Mouse (Mus musculus) kidney, adult 2 months (tissue): ENCODE results near the gene Tbcd. TPM values are rescaled to one million over a fixed set of nuclear protein-coding genes. Genes with fewer than 3 reads are reported as not detected.
A peak's percentile ranks its signal among the peaks of the same experiment; 100 is the strongest.

ENCODE experiments used
- DNase-seq: peaks from one replicate; pipeline ENCODE4 v3.0.0; 2021
- H3K27ac ChIP-seq: fragments of 200-500 bp; 2 replicates; pipeline ENCODE4 v1.5.1; 2012; ENCODE audit warnings: low read depth, low read length, control low read depth, inconsistent platforms; ENCODE audit not compliant: insufficient read depth
- H3K27me3 ChIP-seq: fragments of 200-500 bp; replicated peaks from 2 replicates; pipeline ENCODE4 v1.6.1; 2012; ENCODE audit warnings: mild to moderate bottlenecking, moderate library complexity, low read length, inconsistent platforms; ENCODE audit not compliant: control insufficient read depth, insufficient read depth
- H3K36me3 ChIP-seq: fragments of 200-500 bp; 2 replicates; pipeline ENCODE4 v1.6.1; 2012; ENCODE audit warnings: mild to moderate bottlenecking, moderate library complexity, low read length, inconsistent platforms; ENCODE audit not compliant: control insufficient read depth, insufficient read depth
- H3K4me1 ChIP-seq: fragments of 200-500 bp; 2 replicates; pipeline ENCODE4 v1.6.1; 2011; ENCODE audit warnings: low read length; ENCODE audit not compliant: control insufficient read depth, insufficient read depth
- H3K4me3 ChIP-seq: fragments of 200-500 bp; 2 replicates; pipeline ENCODE4 v1.5.1; 2011; ENCODE audit warnings: mild to moderate bottlenecking, low read depth, low read length, control low read depth; ENCODE audit not compliant: insufficient read depth
- CTCF ChIP-seq: fragments of 200-500 bp; conservative IDR thresholded peaks from 2 replicates; pipeline ENCODE4 v1.5.1; 2011; ENCODE audit warnings: low read depth, mild to moderate bottlenecking, control low read depth, low read length, moderate library complexity, mixed read lengths; ENCODE audit not compliant: insufficient read depth, insufficient read length
- POLR2A ChIP-seq: fragments of 200-500 bp; IDR thresholded peaks from one replicate; pipeline ENCODE4 v1.6.1; 2011; ENCODE audit warnings: low read depth, low read length, control low read depth
- WGBS: fragments of 180-500 bp; shearing (Covaris S2); methylation state at CpG from one replicate; pipeline ENCODE4 v1.1.7; 2018; 5-methylcytosine and 5-hydroxymethylcytosine counted together
- polyA plus RNA-seq: library from polyadenylated mRNA; depleted of rRNA; stranded (reverse); fragments of >200 nt; gene quantifications from 2 replicates; pipeline ENCODE4 v1.2.3, GENCODE M21; 2012

The Tbcd gene
- polyA plus RNA-seq, 1 experiment: 58.9 TPM

GRCm38 (mm10) chr11:121543287-121543856, 91.6 kb downstream of the Tbcd start:
- H3K36me3 ChIP-seq: no peaks in the 10 kb centered on the region
- WGBS: 55% methylated on average over 5 of the region's 5 CpGs
- no peak overlapping the region for H3K4me3 ChIP-seq
- TF ChIP-seq POLR2A (no peak), CTCF (no peak)
- peaks cover 26% of the 10 kb centered on the region for H3K4me1 ChIP-seq
- DNase-seq: peak; percentile 55
- H3K27ac ChIP-seq: peak overlapping the region; percentile 63
- H3K27me3 ChIP-seq: no peaks in the 10 kb centered on the region

DNA sequence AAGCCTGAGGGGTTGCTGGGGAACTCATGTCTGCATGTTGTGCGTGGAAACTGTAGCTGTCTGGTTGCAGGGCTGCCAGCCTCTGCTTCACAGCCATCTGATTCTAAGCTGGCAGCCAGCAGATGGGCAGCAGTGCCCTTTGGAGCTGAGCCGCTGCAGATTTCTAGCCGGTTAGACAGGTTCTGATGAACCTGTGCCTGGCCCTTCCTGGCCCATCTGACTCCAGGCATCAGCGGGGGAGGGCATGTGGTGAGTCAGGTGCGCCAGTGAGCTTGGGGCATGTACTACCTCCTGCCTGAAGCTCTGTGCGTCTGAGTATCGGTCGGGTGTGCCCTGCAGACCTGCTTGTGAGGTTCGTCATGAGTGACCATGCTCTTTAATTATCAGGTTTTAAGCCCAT, 92.2 kb downstream of the Tbcd start:
- WGBS: 36% methylated on average over 9 of the region's 9 CpGs
- no peak overlapping the region for H3K4me3 ChIP-seq
- no peaks in the 10 kb centered on the region for H3K36me3 ChIP-seq
- no peaks in the 10 kb centered on the region for H3K27me3 ChIP-seq
- H3K27ac ChIP-seq: peak overlapping the region; percentile 63
- peak; percentile 85 for DNase-seq
- H3K4me1 ChIP-seq: peaks cover 26% of the 10 kb centered on the region
- TF ChIP-seq POLR2A (peak; percentile 10), CTCF (no peak)

- Histone ChIP-seq H3K36me3 (no peaks in the 10 kb centered on the region), H3K27ac (peak overlapping the region; percentile 10; the same call in 1 of the 2 replicates), H3K4me3 (no peak overlapping the region), H3K4me1 (peaks cover 35% of the 10 kb centered on the region), H3K27me3 (no peaks in the 10 kb centered on the region)
- TF ChIP-seq CTCF (no peak), POLR2A (no peak)
- WGBS: 43% methylated on average over 7 of the region's 7 CpGs
- DNase-seq: no peak
These were observed 93.1 kb downstream of the Tbcd start for GRCm38 (mm10) chr11:121544755-121545397.

DNA sequence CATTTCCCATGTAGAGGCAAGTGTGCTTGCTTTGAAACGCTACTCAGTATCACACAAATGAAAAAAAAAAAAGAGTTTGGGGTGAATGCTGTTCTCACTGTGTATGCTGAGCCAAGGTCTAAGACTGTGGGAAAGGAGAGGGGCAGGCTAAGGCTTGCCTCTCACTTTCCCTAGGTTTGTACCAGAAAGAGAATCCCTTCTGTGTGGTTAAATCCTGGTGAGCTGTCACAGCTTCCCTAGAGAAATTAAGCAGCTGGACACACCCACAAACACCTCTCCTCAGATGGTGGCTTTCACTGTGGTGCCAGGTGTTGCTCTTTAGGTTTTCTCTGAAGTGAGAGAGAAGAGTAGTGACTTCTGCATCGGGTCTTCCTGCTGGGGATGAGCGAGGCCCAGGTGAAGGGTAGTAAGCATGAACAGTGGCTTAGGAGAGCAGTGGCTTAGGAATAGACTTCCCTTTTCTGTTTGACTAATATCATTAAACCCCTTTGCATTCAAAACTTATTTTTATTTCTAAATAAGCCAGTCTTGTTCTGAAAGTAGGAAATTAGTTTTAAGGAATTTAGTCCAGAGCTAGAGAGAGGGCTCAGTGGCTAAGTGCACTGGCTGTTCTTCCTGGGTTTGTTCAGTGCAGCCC, 93.8 kb downstream of the Tbcd start:
- TF ChIP-seq POLR2A (no peak), CTCF (no peak)
- no peak overlapping the region for H3K27ac ChIP-seq
- no peak for DNase-seq
- H3K4me1 ChIP-seq: peaks cover 39% of the 10 kb centered on the region
- no peak overlapping the region for H3K4me3 ChIP-seq
- 75% methylated on average over 3 of the region's 3 CpGs for WGBS
- H3K27me3 ChIP-seq: no peaks in the 10 kb centered on the region
- H3K36me3 ChIP-seq: no peaks in the 10 kb centered on the region

DNA sequence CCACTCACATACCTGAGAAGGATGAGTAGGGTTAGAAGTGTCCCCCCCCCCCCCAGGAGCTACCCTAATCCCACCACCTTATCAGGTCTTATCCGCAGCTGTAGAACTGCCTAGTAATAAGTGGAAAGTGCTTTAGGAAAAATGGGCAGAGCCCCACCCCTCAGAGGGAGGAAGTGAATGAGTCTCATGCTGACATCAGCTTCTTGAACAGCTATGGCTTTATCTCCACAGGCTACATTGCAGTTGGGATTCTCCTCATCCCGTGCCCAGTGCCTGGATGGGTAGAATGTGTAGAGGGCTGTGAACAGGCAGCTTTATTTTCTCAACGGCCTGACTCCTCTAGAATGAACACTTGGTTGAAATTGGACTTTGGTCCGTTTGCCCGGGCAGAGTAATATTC, 95.5 kb downstream of the Tbcd start:
- TF ChIP-seq CTCF (no peak), POLR2A (no peak)
- WGBS: 64% methylated on average over 5 of the region's 5 CpGs
- peaks cover 51% of the 10 kb centered on the region for H3K4me1 ChIP-seq
- DNase-seq: peak; percentile 49
- no peaks in the 10 kb centered on the region for H3K27me3 ChIP-seq
- no peak overlapping the region for H3K4me3 ChIP-seq
- H3K36me3 ChIP-seq: no peaks in the 10 kb centered on the region
- H3K27ac ChIP-seq: no peak overlapping the region

DNA sequence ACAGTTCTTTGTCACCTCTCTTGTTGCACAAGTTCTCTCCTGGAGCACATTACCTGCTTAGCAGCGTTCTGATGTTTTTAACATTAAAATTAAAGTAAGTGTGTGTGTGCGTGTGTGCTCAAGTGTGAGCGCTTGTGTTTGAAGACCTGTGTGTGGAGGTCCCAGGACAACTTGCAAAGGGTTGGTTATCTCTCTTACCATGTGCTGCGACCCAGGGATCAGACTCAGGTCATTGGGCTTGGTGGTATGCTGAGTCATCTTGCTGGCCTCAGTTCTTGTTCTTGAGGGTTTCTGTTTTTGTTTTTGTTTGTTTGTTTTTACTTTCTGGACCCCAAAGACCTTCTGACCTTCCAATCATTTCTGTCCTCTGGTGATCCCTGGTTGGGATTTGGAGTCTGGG, 96.2 kb downstream of the Tbcd start:
- Histone ChIP-seq H3K4me3 (no peak overlapping the region), H3K36me3 (no peaks in the 10 kb centered on the region), H3K4me1 (peaks cover 51% of the 10 kb centered on the region), H3K27me3 (no peaks in the 10 kb centered on the region), H3K27ac (no peak overlapping the region)
- DNase-seq: no peak
- whole genome bisulfite sequencing: 83% methylated on average over 4 of the region's 4 CpGs
- TF ChIP-seq CTCF (no peak), POLR2A (no peak)

- Histone ChIP-seq H3K27ac (0 out of 2 replicates have a peak overlapping the region, but pooled peaks have one; percentile 1), H3K4me3 (no peak overlapping the region), H3K36me3 (no peaks in the 10 kb centered on the region), H3K27me3 (no peaks in the 10 kb centered on the region), H3K4me1 (peaks cover 39% of the 10 kb centered on the region)
- peak; percentile 72 for DNase-seq
- WGBS: 67% methylated on average over 12 of the region's 12 CpGs
- no peak for TF ChIP-seq CTCF
These were observed 97.5 kb downstream of the Tbcd start for GRCm38 (mm10) chr11:121548996-121549842.
